Mouse (Mus musculus) heart, embryonic 14.5 days (tissue): ENCODE measurements around the gene St6galnac4. TPM values are rescaled to one million over a fixed set of nuclear protein-coding genes. Genes with fewer than 3 reads are reported as not detected.

Experiments used
- ATAC-seq: fragments of 200-750 bp; cut with Nextera tagmentation; 2 replicates; pipeline ENCODE4 v1.8.0; 2017; ENCODE audit warnings: low read depth, moderate TSS enrichment; ENCODE audit not compliant: insufficient number of reproducible peaks, insufficient read depth, low FRiP score
- H3K27ac ChIP-seq, 2 experiments: fragments of 200-500 bp in 1 of 2; fragments of 300-500 bp in 1 of 2; sonication (generic) in 1 of 2; replicated peaks in 1 of 2; 2 replicates each; pipeline ENCODE4 v1.5.1; 2012 to 2014; ENCODE audit warnings: low read depth in 2 of 2, low read length in 2 of 2, control low read depth in 1 of 2, mild to moderate bottlenecking in 1 of 2, mixed read lengths in 1 of 2; ENCODE audit not compliant: control insufficient read depth in 1 of 2, insufficient read depth in 1 of 2
- H3K27me3 ChIP-seq: fragments of 300-500 bp; sonication (generic); 2 replicates; pipeline ENCODE4 v1.6.1; 2014; ENCODE audit warnings: mild to moderate bottlenecking, low read length, control low read depth; ENCODE audit not compliant: control insufficient read depth, insufficient read depth
- H3K36me3 ChIP-seq: fragments of 300-500 bp; sonication (generic); 2 replicates; pipeline ENCODE4 v1.6.1; 2014; ENCODE audit warnings: mild to moderate bottlenecking, control low read depth, low read length, mixed read lengths; ENCODE audit not compliant: control insufficient read depth, insufficient read depth
- H3K4me1 ChIP-seq, 2 experiments: fragments of 200-500 bp in 1 of 2; fragments of 300-500 bp in 1 of 2; sonication (generic) in 1 of 2; 2 replicates each; pipeline ENCODE4 v1.6.1; 2012 to 2014; ENCODE audit warnings: low read length in 2 of 2, control low read depth in 1 of 2, mixed read lengths in 1 of 2; ENCODE audit not compliant: control insufficient read depth in 2 of 2, insufficient read depth in 2 of 2
- H3K4me2 ChIP-seq: fragments of 300-500 bp; sonication (generic); 2 replicates; pipeline ENCODE4 v1.6.1; 2014; ENCODE audit warnings: mild to moderate bottlenecking, low read length
- H3K4me3 ChIP-seq, 2 experiments: fragments of 200-500 bp in 1 of 2; fragments of 300-500 bp in 1 of 2; sonication (generic) in 1 of 2; 2 replicates each; pipeline ENCODE4 v1.5.1; 2012 to 2014; ENCODE audit warnings: low read length in 2 of 2, mild to moderate bottlenecking in 2 of 2, control low read depth in 1 of 2, low read depth in 1 of 2, moderate library complexity in 1 of 2; ENCODE audit not compliant: control insufficient read depth in 1 of 2, insufficient read depth in 1 of 2
- H3K9ac ChIP-seq: fragments of 300-500 bp; sonication (generic); 2 replicates; pipeline ENCODE4 v1.6.1; 2014; ENCODE audit warnings: mild to moderate bottlenecking, low read length
- H3K9me3 ChIP-seq: fragments of 300-500 bp; sonication (generic); 2 replicates; pipeline ENCODE4 v1.6.1; 2016; ENCODE audit warnings: low read length, control low read depth; ENCODE audit not compliant: control insufficient read depth
- WGBS: fragments of 180-500 bp; shearing (Covaris S2); extraction: QIAGEN DNeasy Blood & Tissue Kit; methylation state at CpG from one replicate; pipeline ENCODE4 v1.1.7; 2014; 5-methylcytosine and 5-hydroxymethylcytosine counted together
- polyA plus RNA-seq: library from polyadenylated mRNA; unstranded; fragments of >200 nt; fragmentation: Nextera tagmentation; extraction: Ambion mirVana; gene quantifications from 2 replicates; pipeline ENCODE4 v1.2.1, GENCODE M21; 2014

The St6galnac4 gene
- polyA plus RNA-seq, 1 experiment from 2014 or later = 35.7 TPM

DNA sequence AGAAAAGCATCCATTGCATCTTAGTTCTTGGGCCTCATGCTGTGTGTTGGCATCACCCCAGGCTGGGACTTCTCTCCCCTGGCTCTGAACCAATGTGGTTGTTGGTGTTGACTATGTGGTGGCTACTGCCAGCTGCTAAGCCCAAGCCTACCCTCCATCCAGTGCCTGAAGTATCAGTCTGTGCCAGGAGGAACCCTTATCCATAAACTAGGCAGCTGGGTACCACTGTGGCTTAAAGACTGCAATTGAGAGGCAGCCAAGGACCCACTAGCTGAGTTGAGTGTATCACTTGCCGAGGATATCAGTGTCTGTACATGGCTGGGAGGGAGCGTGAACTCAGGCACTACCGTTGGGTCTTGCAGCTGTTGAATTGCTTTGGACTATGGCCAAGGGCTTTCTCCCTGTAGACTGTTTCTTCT lies 43.9 kb upstream of the St6galnac4 start:
- ATAC-seq = no peak
- Histone ChIP-seq H3K4me2 (no peak overlapping the region), H3K4me3 (no peak overlapping the region), H3K27me3 (no peaks in the 10 kb centered on the region), H3K4me1 (peaks cover 25 to 42% of the 10 kb centered on the region in 2 experiments), H3K27ac (no peak overlapping the region), H3K9ac (no peak overlapping the region), H3K36me3 (no peaks in the 10 kb centered on the region), H3K9me3 (no peaks in the 10 kb centered on the region)
- WGBS = 25% methylated on average over 3 of the region's 3 CpGs

DNA sequence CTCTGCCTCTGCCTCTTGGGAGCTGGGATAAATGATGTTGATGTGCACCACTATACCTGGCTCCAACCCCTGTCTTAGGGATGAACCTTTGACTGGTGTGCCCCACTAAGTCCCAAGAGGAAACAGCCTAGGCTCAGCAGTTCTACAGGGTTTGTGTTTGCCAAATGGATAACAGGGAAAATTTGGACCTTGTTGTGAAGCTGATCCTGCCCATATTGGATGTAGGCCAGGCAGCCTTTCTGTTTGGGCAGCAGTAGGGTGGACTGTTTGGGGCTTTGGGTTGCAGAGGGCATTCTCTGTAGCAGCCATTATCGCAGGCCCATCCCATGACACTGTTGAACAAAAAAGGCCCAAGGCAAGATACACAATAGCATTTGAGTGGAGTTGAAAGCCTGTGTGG lies 39.9 kb upstream of the St6galnac4 start:
- H3K27ac ChIP-seq = no peak overlapping the region
- 89% methylated on average over 1 of the region's 1 CpGs for WGBS
- H3K9me3 ChIP-seq = no peaks in the 10 kb centered on the region
- H3K9ac ChIP-seq = no peak overlapping the region
- H3K36me3 ChIP-seq = no peaks in the 10 kb centered on the region
- no peak overlapping the region for H3K4me2 ChIP-seq
- ATAC-seq = no peak
- no peak overlapping the region for H3K4me3 ChIP-seq
- H3K27me3 ChIP-seq = no peaks in the 10 kb centered on the region
- peaks cover 19 to 36% of the 10 kb centered on the region in 2 experiments for H3K4me1 ChIP-seq

- H3K4me2 ChIP-seq = no peak overlapping the region
- H3K9me3 ChIP-seq = no peaks in the 10 kb centered on the region
- H3K4me1 ChIP-seq = peaks cover 19 to 36% of the 10 kb centered on the region in 2 experiments
- no peaks in the 10 kb centered on the region for H3K27me3 ChIP-seq
- H3K36me3 ChIP-seq = no peaks in the 10 kb centered on the region
- WGBS = 80% methylated on average over 5 of the region's 5 CpGs
- H3K4me3 ChIP-seq = no peak overlapping the region
- ATAC-seq = no peak
- H3K9ac ChIP-seq = no peak overlapping the region
- H3K27ac ChIP-seq = no peak overlapping the region
Observed at GRCm38 (mm10) chr2:32547380-32547779, 39.5 kb upstream of the St6galnac4 start.

- no peak overlapping the region for H3K4me3 ChIP-seq
- no peaks in the 10 kb centered on the region for H3K36me3 ChIP-seq
- H3K4me2 ChIP-seq = no peak overlapping the region
- H3K9ac ChIP-seq = no peak overlapping the region
- 0 out of 4 replicates have a peak overlapping the region, but pooled peaks of 1 of the 2 experiments have one; percentile 24 for H3K27ac ChIP-seq
- no peak for ATAC-seq
- H3K4me1 ChIP-seq = peaks cover 16 to 32% of the 10 kb centered on the region in 2 experiments
- H3K9me3 ChIP-seq = no peaks in the 10 kb centered on the region
- WGBS = 79% methylated on average over 7 of the region's 7 CpGs
- no peaks in the 10 kb centered on the region for H3K27me3 ChIP-seq
Observed at GRCm38 (mm10) chr2:32547964-32548739, 38.7 kb upstream of the St6galnac4 start.

GRCm38 (mm10) chr2:32549171-32549570 lies 37.7 kb upstream of the St6galnac4 start:
- Histone ChIP-seq H3K36me3 (no peaks in the 10 kb centered on the region), H3K9ac (no peak overlapping the region), H3K4me1 (peaks cover 16 to 28% of the 10 kb centered on the region in 2 experiments), H3K4me2 (no peak overlapping the region), H3K27me3 (no peaks in the 10 kb centered on the region), H3K27ac (no peak overlapping the region; a peak in 1 of 4 replicates), H3K9me3 (no peaks in the 10 kb centered on the region), H3K4me3 (no peak overlapping the region)
- no peak for ATAC-seq
- 86% methylated on average over 9 of the region's 9 CpGs for WGBS

- Histone ChIP-seq H3K27ac (no peak overlapping the region; a peak in 1 of 4 replicates), H3K4me1 (peaks cover 16 to 28% of the 10 kb centered on the region in 2 experiments), H3K36me3 (no peaks in the 10 kb centered on the region), H3K27me3 (no peaks in the 10 kb centered on the region), H3K9me3 (no peaks in the 10 kb centered on the region), H3K4me3 (no peak overlapping the region), H3K4me2 (no peak overlapping the region), H3K9ac (no peak overlapping the region)
- ATAC-seq = no peak
- 59% methylated on average over 6 of the region's 6 CpGs for WGBS
Observed at GRCm38 (mm10) chr2:32549764-32550163, 37.1 kb upstream of the St6galnac4 start.

DNA sequence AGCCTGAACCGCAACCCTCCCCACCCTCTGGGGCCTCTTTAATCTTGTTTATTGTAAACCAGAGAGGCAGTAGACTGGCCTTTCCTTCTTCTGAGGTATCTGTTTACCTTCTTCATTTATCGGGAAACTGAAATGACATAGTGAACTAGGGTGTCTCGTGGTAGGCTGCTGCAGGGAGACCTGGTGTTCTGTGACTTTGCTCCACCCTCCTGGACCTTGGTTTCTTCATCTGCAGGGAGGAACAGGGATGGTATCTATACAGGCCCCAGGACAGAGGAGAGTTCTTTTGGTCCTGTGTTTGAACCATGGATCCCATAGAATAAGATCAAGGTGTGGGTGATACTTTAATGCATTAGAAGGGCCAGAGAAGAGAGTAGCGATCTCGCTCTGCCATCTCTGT lies 35.7 kb upstream of the St6galnac4 start:
- Histone ChIP-seq H3K27me3 (no peaks in the 10 kb centered on the region), H3K4me2 (no peak overlapping the region), H3K27ac (no peak overlapping the region), H3K9me3 (no peaks in the 10 kb centered on the region), H3K4me1 (peaks cover 22 to 39% of the 10 kb centered on the region in 2 experiments), H3K36me3 (no peaks in the 10 kb centered on the region), H3K4me3 (no peak overlapping the region), H3K9ac (no peak overlapping the region)
- no peak for ATAC-seq
- WGBS = 83% methylated on average over 5 of the region's 5 CpGs
